Mouse (Mus musculus) olfactory bulb, adult 2 months (tissue): ENCODE data around the gene Mettl22.

Experiments
- CTCF ChIP-seq: fragments of 200-500 bp; IDR thresholded peaks from 2 replicates; pipeline ENCODE4 v1.5.1; 2012; ENCODE audit warnings: low read depth, mild to moderate bottlenecking, low read length, moderate library complexity; ENCODE audit not compliant: insufficient read depth
- POLR2A ChIP-seq: fragments of 200-500 bp; IDR thresholded peaks from 2 replicates; pipeline ENCODE4 v1.6.1; 2012; ENCODE audit warnings: mild to moderate bottlenecking, low read depth, low read length, moderate library complexity; ENCODE audit not compliant: insufficient read depth

GRCm38 (mm10) chr16:8487396-8488005, 16.9 kb downstream of the Mettl22 start:
- TF ChIP-seq CTCF, result no peak
- TF ChIP-seq POLR2A, result no peak
